Mouse (Mus musculus): Measurements from ENCODE around the gene Tmprss11d.

DNA sequence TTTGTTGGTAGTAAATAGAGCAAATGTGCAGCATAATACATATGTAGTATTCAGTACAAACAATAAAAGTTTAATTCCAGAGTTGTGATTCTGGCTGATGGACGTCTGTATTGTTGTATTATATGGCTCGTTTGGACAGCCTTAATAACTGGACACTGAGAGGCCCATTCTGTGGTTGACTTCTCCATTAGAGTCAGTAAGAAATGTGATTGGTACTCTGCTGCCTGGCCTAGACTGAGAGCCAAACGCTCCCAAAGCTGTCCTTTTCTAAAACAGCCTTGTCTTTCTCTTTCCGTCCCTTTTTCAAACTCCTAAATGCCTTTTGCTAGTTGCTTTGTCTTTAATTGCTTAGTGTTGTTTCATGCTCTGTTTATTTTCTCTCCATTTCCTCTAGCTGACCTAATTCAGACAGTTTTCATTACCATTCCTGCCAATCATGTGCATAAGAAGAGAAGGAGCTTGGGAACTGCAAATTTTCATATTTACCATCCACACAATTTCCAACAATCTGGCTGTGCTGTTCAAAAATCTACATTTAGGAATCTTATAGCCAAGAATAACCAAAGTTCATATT lies 13.7 kb downstream of the Tmprss11d start:
- no peak for TF ChIP-seq CTCF (IDR thresholded peaks at IDR 0.05; ENCODE audit: extremely low read depth, insufficient read length, insufficient replicate concordance, low read depth, low read length)
- no peak for TF ChIP-seq POLR2A (IDR thresholded peaks at IDR 0.05; ENCODE audit: low read depth, low read length)

Measured in small intestine, adult 2 months (tissue).